Mouse (Mus musculus) heart, adult 2 months (tissue): ENCODE measurements at regions not wholly inside any gene's neighbourhood (a gene's known extent, or its start where the extent isn't known, plus 50 kb on each side); places are given as distances from the start of the nearest gene placed in this dataset.

ENCODE experiments used
- CTCF ChIP-seq: fragments of 200-600 bp; IDR thresholded peaks from 2 replicates; pipeline ENCODE4 v1.8.1; 2022; ENCODE audit warnings: antibody characterized with exemption, mild to moderate bottlenecking, moderate library complexity
- EP300 ChIP-seq: fragments of 200-500 bp; IDR thresholded peaks from 2 replicates; pipeline ENCODE4 v1.6.1; 2011; ENCODE audit warnings: low read depth, low read length, control low read depth; ENCODE audit not compliant: insufficient read depth

- TF ChIP-seq EP300: no peak
- no peak for TF ChIP-seq CTCF
Observed at GRCm38 (mm10) chr5:139600213-139600612, 56.9 kb downstream of the Uncx start.
